Mouse (Mus musculus) C2C12 (cell line): ENCODE results near the gene Vcam1. TPM values are rescaled to one million over a fixed set of nuclear protein-coding genes. Genes with fewer than 3 reads are reported as not detected.

Experiments
- H3K27me3 ChIP-seq: one replicate; pipeline ENCODE4 v1.6.1; 2011; ENCODE audit not compliant: control insufficient read depth, insufficient read depth, insufficient read length
- H3K36me3 ChIP-seq: one replicate; pipeline ENCODE4 v1.6.1; 2011; ENCODE audit not compliant: control insufficient read depth, insufficient read depth
- H3K4me3 ChIP-seq: one replicate; pipeline ENCODE4 v1.5.1; 2011; ENCODE audit warnings: mild to moderate bottlenecking, control low read depth; ENCODE audit not compliant: poor library complexity, insufficient read depth, severe bottlenecking
- H3K79me2 ChIP-seq: one replicate; pipeline ENCODE4 v1.6.1; 2011; ENCODE audit not compliant: control insufficient read depth, insufficient read depth
- H3K79me3 ChIP-seq: one replicate; pipeline ENCODE4 v1.6.1; 2011; ENCODE audit warnings: low read depth, control low read depth
- H3ac ChIP-seq: one replicate; pipeline ENCODE3; 2011; ENCODE audit warnings: low read depth; ENCODE audit not compliant: control insufficient read depth, insufficient read length
- CEBPB ChIP-seq: IDR thresholded peaks from one replicate; pipeline ENCODE4 v1.6.1; 2011; ENCODE audit warnings: low read depth, mild to moderate bottlenecking, control low read depth, moderate library complexity
- CTCF ChIP-seq: IDR thresholded peaks from one replicate; pipeline ENCODE4 v1.5.1; 2011; ENCODE audit not compliant: control insufficient read depth, insufficient read depth, insufficient read length
- FOSL1 ChIP-seq: IDR thresholded peaks from one replicate; pipeline ENCODE4 v1.8.0; 2011; ENCODE audit warnings: mild to moderate bottlenecking, low read length; ENCODE audit not compliant: poor library complexity, insufficient read depth, severe bottlenecking
- MAX ChIP-seq: IDR thresholded peaks from one replicate; pipeline ENCODE4 v1.6.1; 2011; ENCODE audit warnings: mild to moderate bottlenecking, control low read depth
- MYOD1 ChIP-seq: IDR thresholded peaks from one replicate; pipeline ENCODE4 v1.6.1; 2011; ENCODE audit warnings: low read depth; ENCODE audit not compliant: control insufficient read depth, insufficient read length
- MYOG ChIP-seq: IDR thresholded peaks from one replicate; pipeline ENCODE4 v1.6.1; 2011; ENCODE audit not compliant: control insufficient read depth, insufficient read length; ENCODE audit errors: extremely low read depth
- USF1 ChIP-seq: IDR thresholded peaks from one replicate; pipeline ENCODE4 v1.6.1; 2011; ENCODE audit warnings: low read depth, mild to moderate bottlenecking, control low read depth, moderate library complexity
- polyA plus RNA-seq: library from polyadenylated mRNA; unstranded; fragments of >200 nt; fragmentation: generic; extraction: Trizol; gene quantifications from one replicate; pipeline ENCODE4 v1.2.1, GENCODE M21; 2012; ENCODE audit warnings: missing spikeins

Gene Vcam1
- polyA plus RNA-seq, 1 experiment: 11.5 TPM

DNA sequence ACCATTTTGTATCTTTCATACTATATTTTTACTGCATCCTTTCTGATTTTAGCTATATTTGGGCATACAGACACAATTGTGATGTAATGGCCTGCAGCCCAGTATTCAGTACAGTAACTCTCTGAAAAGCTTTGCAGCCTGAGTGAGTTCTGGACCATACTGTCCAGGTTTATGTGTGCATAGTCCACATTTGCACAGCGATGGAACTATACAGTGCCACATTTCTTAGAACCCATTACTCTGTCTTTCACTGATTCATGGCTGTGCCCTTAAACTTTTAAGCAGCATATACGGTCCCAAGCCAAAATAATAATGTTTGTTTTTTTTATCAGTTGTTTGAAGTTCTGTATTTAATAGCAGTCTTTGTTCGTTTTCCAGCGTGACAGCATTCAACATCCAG, 25.2 kb downstream of the Vcam1 start:
- TF ChIP-seq MYOD1 (no peak), CTCF (no peak), USF1 (no peak)

DNA sequence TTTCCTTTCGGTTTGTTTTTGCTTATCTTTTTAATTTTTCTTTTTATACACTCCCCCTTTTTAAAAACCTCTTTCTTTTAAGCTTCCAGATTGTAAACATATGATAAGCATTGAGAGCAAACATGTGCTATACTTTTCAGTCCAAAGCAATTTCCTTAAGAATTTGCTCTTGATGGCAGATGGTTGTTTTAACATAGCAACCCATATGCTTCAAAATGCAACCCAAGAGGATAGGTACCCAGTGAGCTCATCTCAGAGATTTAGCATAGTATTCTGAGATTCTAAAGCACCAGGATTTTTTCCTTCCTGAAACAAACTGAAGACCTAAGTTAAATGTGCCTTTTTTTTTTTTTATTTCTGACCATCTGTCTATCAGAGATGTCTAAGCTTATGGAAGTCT, 28.6 kb downstream of the Vcam1 start:
- Histone ChIP-seq H3ac (no peak overlapping the region), H3K4me3 (no peak overlapping the region), H3K79me2 (no peaks in the 10 kb centered on the region), H3K36me3 (no peaks in the 10 kb centered on the region), H3K27me3 (no peaks in the 10 kb centered on the region), H3K79me3 (no peaks in the 10 kb centered on the region)
- TF ChIP-seq CEBPB: no peak
- TF ChIP-seq CTCF: no peak
- no peak for TF ChIP-seq MYOD1

More for the DNA sequence above, 25.2 kb downstream of the Vcam1 start:
- Histone ChIP-seq H3ac (no peak overlapping the region), H3K79me3 (no peaks in the 10 kb centered on the region), H3K4me3 (no peak overlapping the region), H3K79me2 (no peaks in the 10 kb centered on the region), H3K36me3 (no peaks in the 10 kb centered on the region), H3K27me3 (no peaks in the 10 kb centered on the region)

DNA sequence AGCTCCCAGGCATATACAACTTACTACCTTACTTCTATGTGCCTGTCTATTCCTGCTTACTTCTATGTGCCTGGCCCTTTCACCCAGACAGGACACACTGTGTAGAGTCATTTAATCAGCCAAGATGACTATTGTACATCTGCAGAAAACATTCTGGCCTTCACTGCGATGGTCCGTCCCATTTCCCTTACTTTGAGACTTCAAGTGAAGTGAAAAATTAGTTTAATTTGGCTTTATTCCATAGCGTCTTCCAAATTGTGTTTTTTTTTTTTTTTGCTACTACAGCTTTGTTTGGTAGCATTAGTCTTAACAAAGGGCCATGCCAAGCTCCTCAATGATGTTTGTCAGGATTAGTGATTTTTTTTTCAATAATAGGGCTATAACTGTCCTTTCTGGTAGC, 33.6 kb downstream of the Vcam1 start:
- no peak for TF ChIP-seq CTCF
- no peak for TF ChIP-seq MYOD1
- TF ChIP-seq MYOG: no peak
- no peak for TF ChIP-seq FOSL1
- no peak for TF ChIP-seq USF1
- TF ChIP-seq CEBPB: no peak
- no peak for TF ChIP-seq MAX

DNA sequence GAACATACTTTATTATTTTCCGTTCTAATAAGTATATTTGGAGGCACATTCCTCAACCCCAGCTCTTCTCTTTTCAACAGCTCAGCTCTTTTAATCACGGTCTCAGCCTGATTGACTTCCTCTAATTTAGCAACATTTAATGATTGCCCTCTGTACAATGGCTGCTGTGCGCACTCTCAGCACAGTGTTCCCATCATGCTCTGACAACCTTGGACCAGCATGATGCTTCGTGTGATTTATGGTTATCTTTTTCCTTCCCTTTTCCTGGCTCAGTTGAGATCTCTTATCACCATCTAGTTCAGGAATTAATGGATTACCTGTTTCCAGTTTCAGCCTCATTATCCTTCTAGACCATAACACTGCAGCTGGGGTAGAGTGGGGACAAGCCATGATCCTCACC, 34.2 kb downstream of the Vcam1 start:
- Histone ChIP-seq H3K79me3 (no peaks in the 10 kb centered on the region), H3K79me2 (no peaks in the 10 kb centered on the region), H3K27me3 (no peaks in the 10 kb centered on the region), H3ac (no peak overlapping the region), H3K4me3 (no peak overlapping the region), H3K36me3 (no peaks in the 10 kb centered on the region)
- TF ChIP-seq MYOD1 (no peak), USF1 (no peak), CEBPB (no peak), MYOG (no peak), MAX (no peak), CTCF (no peak), FOSL1 (no peak)

More for the DNA sequence above, 33.6 kb downstream of the Vcam1 start:
- Histone ChIP-seq H3K4me3 (no peak overlapping the region), H3ac (no peak overlapping the region), H3K36me3 (no peaks in the 10 kb centered on the region), H3K79me2 (no peaks in the 10 kb centered on the region), H3K27me3 (no peaks in the 10 kb centered on the region), H3K79me3 (no peaks in the 10 kb centered on the region)

DNA sequence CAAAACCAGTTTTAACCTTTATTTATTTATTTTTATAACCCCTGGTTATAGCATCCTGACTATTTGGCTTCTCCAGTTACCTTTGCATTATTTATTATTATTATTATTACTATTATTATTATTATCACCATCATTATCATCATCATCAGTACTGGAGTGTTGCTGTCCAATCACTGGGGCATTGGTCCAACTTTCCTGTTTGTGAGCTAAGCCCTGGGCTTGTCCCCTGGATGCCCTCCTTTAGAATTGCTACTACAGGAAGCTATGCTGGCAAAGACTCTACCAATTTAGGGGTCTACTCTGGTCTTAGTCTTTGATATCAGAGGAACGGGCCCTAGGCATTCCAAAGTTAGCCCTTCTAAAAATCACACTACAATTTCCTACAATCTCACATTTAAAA, 34.6 kb downstream of the Vcam1 start:
- TF ChIP-seq MAX (no peak), MYOD1 (no peak), CTCF (no peak), CEBPB (no peak), USF1 (no peak), MYOG (no peak), FOSL1 (no peak)
- H3ac ChIP-seq: no peak overlapping the region
- H3K4me3 ChIP-seq: no peak overlapping the region
- no peaks in the 10 kb centered on the region for H3K27me3 ChIP-seq
- no peaks in the 10 kb centered on the region for H3K79me3 ChIP-seq
- no peaks in the 10 kb centered on the region for H3K79me2 ChIP-seq
- no peaks in the 10 kb centered on the region for H3K36me3 ChIP-seq

DNA sequence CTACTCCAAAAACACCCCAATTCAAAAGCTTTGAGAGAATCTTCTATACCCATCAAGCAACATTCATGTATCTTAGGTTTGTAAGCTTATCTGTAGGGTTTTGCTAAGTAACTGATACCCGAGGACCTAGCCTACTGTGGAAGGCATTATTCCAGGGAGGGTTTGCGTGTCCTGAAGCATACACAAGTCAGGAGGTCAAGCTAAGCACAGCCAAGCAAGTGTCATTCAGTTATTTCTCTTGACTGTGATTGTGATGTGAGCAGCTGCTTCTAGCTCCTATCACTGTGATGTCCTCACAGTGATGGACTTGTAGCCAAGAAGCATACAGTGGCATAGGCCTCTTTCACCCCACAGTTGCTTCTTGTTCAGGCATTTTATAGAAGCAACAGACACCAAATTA, 35.2 kb downstream of the Vcam1 start:
- Histone ChIP-seq H3K79me3 (no peaks in the 10 kb centered on the region), H3K4me3 (no peak overlapping the region), H3ac (no peak overlapping the region), H3K36me3 (no peaks in the 10 kb centered on the region), H3K27me3 (no peaks in the 10 kb centered on the region), H3K79me2 (no peaks in the 10 kb centered on the region)
- TF ChIP-seq FOSL1 (no peak), MYOD1 (no peak), MYOG (no peak), CTCF (no peak), USF1 (no peak), CEBPB (no peak), MAX (no peak)
